Mouse (Mus musculus): Measurements from ENCODE around the gene Efcab2.

DNA sequence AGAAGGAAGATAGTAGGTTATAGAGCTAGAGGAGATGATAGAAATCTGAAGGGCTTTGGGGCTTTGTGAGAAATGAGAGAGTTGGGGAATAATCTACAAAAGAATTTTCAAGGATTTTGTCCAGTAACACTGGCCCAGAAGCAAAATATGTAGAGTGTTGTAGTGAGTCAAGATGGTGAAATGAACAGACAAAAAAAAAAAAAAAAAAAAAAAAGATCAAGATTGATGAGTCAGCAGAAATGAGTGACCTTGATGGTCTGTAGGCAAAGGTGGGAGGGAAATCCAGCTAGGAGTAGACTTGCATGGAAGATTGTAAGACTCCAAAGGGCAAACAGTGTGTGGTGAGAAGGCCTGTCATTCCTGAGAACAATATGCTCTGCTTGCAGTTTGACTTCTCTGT is 78.0 kb downstream of the Efcab2 start:
- no peak for TF ChIP-seq CTCF (conservative IDR thresholded peaks at IDR 0.05; ENCODE audit: low read length)
- TF ChIP-seq NANOG (IDR thresholded peaks at IDR 0.05; ENCODE audit: borderline replicate concordance, low read length): no peak
- no peak for TF ChIP-seq POU5F1 (IDR thresholded peaks at IDR 0.05; ENCODE audit: borderline replicate concordance, low read length)
